Mouse (Mus musculus): ENCODE data around the gene Rpl18.

The Rpl18 gene

GRCm38 (mm10) chr7:45730727-45731431, 15.6 kb downstream of the Rpl18 start:
- in situ Hi-C loops (cut with MboI, MseI): loop anchor here (5.0 kb wide), 2 partner anchors 81 to 211 kb away; partner anchors contain the start of gene Cyth2

DNA sequence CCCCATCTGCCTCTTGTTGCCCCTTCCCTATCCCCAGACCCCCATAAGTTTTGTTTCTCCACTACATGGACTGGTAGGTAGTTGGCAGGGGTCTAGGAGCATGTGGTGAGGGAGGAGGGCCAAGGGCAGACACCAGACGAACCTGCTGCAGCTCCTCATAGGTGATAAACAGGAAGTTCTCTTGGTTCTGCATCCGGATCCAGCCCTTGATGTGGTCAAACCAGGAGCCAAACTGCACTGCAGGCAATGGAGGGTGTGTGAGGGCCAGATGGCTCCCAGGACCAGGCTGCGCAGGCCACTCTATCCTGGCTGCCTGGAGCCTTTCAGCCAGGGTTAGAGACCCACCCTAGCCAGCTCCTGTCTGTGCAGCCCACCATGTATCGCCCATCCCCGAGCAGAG, 18.2 kb downstream of the Rpl18 start:
- in situ Hi-C loops (cut with MboI, MseI): loop anchor here (5.0 kb wide), 2 partner anchors 79 to 209 kb away; partner anchors contain the start of gene Cyth2

DNA sequence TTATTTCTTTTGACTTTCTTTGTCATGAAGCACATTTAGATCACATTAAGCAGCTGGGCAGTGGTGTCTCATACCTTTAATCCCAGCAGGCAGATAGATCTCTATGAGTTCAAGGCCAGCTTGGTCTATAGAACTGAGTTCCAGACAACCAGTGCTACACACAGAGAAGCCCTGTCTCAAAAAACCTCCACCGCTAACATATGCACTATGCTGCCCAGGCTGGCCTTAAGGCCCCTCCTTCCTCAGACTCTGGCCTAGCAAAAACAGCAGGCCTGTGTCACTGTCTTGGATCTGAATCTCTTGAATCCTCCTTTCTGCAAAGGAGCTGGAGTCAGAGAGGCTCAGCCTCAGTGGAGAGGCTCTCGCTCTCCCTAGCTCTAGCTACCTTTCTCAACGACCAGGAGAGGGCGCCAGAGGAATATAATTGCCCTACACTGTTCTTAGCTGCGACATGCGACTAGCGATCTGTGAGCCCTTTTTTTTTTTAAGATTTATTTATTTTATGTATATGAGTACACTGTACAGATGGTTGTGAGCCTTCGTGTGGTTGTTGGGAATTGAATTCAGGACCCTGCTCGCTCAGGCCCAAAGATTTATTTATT, 24.0 kb downstream of the Rpl18 start:
- in situ Hi-C loops (cut with MboI, MseI): no loop called here

DNA sequence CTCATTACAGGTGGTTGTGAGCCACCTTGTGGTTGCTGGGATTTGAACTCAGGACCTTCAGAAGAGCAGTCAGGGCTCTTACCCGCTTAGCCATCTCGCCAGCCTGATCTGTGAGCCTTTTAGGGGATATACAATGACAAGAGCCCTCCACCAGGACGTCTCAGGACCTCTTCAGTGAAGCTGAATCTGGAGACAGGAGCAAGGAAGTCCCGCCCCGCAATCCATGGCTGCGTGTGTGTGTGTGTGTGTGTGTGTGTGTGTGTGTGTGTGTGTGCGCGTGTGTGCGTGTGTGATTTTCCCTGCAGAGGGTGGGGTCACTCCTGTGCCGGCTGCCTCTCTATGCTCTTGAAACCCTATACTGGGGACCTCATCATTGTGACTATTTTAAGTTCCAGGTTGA, 24.6 kb downstream of the Rpl18 start:
- in situ Hi-C loops (cut with MboI, MseI): loop anchor here (5.0 kb wide), 1 partner anchor 182 kb away; the partner anchor contains the start of genes Ccdc114 and Emp3

GRCm38 (mm10) chr7:45741308-45741707, 26.1 kb downstream of the Rpl18 start:
- in situ Hi-C loops (cut with MboI, MseI): loop anchor here (5.0 kb wide), 1 partner anchor 181 kb away; the partner anchor contains the start of genes Ccdc114 and Emp3

DNA sequence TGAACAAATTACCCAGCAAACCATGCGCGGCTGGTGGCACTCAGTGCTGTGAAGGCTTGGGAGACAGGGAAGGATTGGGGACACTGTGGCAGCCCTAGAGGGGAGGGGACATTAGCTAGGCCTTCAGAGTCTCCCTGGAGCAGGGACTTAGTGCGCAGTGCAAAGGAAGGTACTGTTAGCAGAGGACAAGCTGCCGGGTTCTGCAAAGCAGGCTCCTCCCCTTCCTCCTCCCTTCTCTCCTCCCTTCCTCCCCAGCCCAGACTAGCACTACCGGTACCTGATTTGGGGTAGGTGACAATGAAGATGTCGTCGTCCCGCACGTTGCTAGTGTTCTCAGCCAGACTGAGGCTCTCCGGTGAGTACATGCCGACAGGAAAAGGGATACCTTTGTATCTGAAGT, 26.5 kb downstream of the Rpl18 start:
- in situ Hi-C loops (cut with MboI, MseI): loop anchor here (5.0 kb wide), 1 partner anchor 181 kb away; the partner anchor contains the start of genes Ccdc114 and Emp3

DNA sequence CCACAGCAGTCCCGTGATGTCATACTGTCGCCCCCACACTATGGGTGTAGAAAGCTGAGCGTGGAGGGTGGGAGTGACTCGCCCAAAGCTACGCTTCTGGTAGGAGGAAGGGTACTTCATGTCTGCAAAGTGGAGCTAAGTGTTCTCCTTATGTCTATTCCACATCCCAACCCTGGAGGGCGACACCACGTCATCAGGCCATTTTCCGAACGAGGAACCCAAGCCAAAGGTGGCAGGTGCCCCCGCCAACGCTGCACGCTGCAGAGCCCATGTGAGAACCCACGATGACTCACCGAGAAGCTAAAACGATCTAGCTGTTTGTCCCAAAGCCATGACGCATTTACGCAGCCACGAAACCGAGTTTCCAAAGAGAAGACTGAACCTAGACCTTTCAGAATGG, 27.1 kb downstream of the Rpl18 start:
- in situ Hi-C loops (cut with MboI, MseI): loop anchor here (5.0 kb wide), 1 partner anchor 180 kb away; the partner anchor contains the start of genes Ccdc114 and Emp3

GRCm38 (mm10) chr7:45744387-45744786, 29.1 kb downstream of the Rpl18 start:
- in situ Hi-C loops (cut with MboI, MseI): loop anchor here (5.0 kb wide), 1 partner anchor 178 kb away; the partner anchor contains the start of genes Ccdc114 and Emp3

DNA sequence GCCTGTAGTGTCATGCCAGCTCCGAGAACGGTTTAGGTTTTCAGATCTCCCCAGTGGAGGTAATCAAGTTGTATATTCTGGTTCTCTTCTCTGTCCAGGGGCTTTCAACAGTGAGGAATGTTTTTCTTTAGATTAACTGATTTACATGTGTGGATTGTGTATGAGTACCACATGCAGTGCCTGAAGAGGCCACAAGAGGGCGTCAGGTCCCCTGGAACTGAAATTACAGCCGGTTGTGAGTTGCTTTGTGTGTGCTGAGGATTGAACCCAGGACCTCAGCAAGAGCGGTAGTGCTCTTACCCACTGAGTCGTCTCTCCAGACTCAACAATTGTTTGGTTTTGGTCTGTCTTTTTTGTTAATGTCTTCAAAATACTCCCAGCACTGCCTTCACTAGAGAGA, 31.3 kb downstream of the Rpl18 start:
- in situ Hi-C loops (cut with MboI, MseI): no loop called here

- in situ Hi-C loops (cut with MboI, MseI): no loop called here
These were observed 32.2 kb downstream of the Rpl18 start for GRCm38 (mm10) chr7:45747450-45747849.

DNA sequence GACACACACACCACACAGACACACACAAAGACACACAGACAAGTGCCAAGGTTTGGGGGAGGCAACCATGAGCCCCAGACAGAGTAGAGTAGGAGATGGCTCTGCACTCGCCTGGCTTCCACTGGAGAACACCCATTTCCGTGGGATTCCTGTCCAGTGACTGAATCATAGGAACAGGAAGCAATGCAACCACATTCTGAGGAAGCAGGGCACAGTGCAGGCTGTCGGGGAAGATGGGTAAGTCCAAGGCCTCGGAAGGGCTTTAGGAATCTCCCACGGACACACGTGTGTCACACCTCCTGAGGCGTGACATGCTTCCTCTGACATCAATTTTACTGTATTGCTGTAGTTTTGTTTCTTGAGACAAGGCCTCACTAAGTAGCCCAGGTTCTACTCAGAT, 32.9 kb downstream of the Rpl18 start:
- in situ Hi-C loops (cut with MboI, MseI): no loop called here

DNA sequence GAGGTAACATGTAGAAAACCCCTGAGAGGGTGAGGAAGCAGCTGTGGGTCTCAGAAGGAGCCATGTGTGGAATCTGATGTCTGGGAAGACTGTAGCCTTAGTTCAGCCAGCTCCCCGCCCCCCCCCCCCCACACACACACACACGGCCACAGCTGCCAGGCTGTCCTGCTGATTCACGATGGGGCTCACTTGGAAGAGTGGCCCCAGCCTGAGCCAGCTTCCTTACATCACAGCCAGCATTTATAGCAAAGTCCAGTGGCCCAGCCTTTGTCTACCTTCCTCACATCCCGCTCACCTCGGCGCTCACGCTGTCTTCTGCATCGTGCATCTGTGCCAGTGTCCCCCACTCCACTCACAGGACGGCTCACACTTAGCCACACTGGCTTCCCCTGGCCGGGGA, 34.1 kb downstream of the Rpl18 start:
- in situ Hi-C loops (cut with MboI, MseI): no loop called here

DNA sequence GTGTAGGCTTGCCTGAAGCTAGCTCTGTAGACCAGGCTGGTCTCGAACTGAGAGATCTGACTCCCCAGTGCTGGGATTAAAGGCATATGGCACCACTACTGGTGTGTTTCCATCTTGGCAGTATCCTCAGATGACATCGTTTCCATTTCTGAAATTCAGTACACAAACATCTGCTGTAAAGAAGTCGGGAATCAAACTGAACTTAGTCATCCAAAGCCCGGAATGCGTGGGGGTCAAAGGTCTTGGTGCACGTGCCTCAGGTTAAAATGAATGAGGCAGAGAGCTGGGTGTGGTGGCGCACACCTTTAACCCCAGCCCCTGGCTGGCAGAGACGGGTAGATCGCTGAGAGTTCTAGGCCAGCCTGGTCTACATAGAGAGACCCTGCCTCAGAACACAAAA, 34.9 kb downstream of the Rpl18 start:
- in situ Hi-C loops (cut with MboI, MseI): no loop called here

GRCm38 (mm10) chr7:45755703-45756102, 40.4 kb downstream of the Rpl18 start:
- in situ Hi-C loops (cut with MboI, MseI): no loop called here

DNA sequence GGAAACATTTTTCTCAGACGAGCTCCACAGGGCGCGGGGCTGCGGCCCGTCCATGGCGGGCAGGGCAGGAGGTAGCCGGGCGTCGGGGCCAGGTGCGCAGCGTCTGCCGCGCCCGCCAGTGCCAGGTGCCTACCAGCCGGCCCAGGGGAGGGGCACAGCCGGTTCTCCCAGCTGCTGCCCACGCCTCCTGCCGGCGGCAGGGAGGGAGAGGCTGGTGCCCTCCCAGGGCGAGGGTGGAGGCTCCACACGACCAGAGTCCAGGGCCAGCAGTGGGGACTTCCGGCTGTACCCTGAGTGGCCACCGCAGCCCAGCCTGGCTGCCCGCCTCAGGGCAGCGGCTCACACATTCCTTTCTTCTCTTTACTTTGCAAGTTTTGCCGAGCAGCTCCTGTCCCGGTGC, 44.1 kb downstream of the Rpl18 start:
- in situ Hi-C loops (cut with MboI, MseI): no loop called here

DNA sequence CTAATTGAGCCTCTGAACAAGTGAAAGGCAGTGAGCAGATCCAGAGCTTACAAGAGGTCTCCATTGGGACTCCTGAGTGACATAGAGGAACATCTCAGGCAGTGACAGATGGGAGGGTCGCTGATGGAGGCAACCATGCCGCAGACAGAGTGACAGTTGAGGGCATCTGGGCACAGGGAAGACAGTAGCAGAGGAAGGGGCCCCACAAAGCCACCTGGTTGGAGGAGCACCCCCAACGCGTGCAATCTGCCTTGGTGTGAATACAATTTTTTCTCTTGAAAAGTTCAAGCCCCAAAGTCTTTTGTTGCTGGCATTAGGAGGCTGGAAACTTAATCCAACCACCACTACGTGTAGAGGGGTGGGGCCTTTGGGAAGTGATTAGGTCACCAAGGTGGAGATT, 44.9 kb downstream of the Rpl18 start:
- in situ Hi-C loops (cut with MboI, MseI): no loop called here

DNA sequence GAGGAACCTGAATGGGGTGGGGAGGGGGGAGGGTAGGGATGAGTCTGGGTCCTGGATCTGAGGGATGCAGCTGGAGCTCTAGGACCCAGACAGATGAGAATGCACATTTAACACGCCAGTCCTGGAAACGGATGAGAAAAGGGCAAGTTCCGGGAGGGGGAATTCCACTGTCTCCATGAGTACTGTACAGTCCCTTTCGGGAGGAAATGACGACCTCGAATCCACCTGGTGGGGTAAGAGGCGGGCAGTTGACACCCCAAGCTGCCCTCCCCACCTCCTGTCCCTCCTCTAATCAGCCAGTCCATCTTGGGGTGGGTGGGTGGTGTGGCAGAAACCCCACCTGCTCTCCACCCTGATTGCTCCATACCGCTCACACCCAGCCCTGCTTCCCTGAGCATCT, 50.7 kb downstream of the Rpl18 start:
- in situ Hi-C loops (cut with MboI, MseI): no loop called here

DNA sequence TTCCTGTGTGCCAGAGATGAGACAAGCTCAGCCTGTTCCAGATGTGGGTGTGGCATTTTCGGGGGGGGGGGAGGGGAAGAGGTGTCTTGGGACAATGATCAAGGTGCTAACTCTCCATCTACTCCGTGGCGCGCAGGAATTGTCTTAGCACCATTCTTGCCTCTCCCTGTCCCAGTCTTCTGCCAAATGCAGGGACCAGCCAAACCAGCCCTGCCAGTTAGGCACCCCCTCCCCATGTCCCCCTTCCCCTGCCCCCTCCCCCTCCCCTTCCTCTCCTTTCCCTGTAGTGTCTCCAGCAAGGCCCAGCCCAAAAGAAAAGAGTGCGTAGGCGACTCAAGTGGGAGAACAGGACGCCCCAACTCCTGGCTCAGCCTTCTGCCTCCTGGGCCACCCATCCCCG, 51.5 kb downstream of the Rpl18 start:
- in situ Hi-C loops (cut with MboI, MseI): no loop called here

DNA sequence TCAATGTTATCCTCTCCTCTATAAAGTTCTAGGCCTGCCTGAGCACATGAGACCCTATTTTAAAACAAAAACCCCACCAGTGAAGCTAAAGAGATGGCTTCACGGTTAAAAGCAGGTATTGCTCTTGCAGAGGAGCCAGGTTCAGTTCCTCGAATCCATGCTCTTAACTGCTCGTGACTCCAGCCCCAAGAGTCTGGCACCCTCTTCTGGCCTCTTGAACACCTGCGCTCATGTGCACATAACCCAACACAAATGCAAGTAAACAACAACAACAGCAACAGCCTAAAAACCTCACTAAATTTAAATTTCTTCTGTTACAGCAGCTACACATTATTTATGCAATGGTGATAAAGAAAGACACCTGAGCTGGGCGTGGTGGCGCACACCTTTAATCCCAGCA, 52.2 kb downstream of the Rpl18 start:
- in situ Hi-C loops (cut with MboI, MseI): no loop called here
